Mouse (Mus musculus): Measurements from ENCODE around the gene Sipa1l1.
A peak's percentile ranks its signal among the peaks of the same experiment; 100 is the strongest.

The Sipa1l1 gene

GRCm38 (mm10) chr12:82294906-82295887 is 126.1 kb downstream of the Sipa1l1 start:
- no peak for DNase-seq (ENCODE audit: low read depth)

GRCm38 (mm10) chr12:82296276-82296675 is 127.2 kb downstream of the Sipa1l1 start:
- DNase-seq (ENCODE audit: low read depth): no peak

- DNase-seq (ENCODE audit: low read depth): no peak
These were observed 128.1 kb downstream of the Sipa1l1 start for GRCm38 (mm10) chr12:82297196-82297595.

- DNase-seq (ENCODE audit: low read depth): no peak
These were observed 129.7 kb downstream of the Sipa1l1 start for GRCm38 (mm10) chr12:82298662-82299460.

DNA sequence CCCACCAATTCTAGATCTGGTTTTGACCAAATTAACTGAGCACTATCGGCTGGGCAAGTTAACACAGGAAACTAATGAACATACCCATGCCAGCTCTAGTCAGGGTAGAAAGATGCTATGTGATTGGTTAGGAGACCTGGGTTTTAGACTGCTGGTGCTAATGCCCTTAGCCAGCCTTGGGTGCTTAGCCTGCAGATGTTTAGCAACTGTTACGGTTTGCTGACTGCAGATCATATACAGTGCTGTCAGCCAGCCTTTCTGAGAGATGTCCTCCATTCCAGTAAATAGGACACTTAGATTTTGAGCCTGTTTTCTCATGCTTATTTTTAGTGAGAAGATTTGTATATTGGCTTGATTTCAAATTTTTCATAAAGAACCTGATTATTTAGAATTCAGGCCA is 135.0 kb downstream of the Sipa1l1 start:
- DNase-seq (ENCODE audit: low read depth): no peak

DNA sequence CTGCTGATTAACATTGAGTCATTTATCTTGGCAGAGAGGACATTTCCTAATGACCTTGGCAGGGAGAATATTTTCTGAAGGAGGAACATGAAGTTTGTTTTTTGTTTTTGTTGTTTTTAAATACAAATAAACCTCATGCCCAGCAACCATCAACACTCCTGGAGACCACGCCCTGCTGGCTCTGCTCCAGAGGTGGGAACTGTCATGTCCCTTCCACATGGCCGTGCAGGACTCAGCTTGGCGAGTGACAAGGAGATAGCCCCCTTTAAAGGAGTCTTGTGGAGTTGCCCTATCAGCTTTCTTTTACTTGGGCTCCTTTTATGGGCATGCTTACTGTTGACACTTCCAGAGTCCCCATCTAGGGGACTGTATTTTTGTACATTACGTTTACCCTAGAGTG is 136.9 kb downstream of the Sipa1l1 start:
- no peak for DNase-seq (ENCODE audit: low read depth)

DNA sequence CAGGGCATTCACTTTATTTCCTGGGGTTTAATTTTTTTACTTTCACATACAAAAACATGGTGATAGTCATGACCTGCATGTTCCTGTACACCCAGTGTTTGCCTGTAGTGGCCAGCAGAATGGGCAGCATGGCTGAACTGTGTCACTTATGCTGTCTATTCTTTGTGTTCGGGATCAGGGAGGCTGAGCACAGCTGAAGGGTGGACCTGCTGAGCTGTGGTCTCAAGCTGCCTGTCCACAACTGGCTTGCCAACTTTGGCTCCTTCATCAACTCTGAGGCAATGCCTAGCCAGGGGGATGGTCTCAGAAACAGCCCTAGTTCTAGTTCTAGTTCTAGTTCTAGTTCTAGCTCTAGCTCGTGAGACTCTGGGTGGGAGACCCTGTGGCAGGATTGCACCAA is 142.5 kb downstream of the Sipa1l1 start:
- no peak for DNase-seq (ENCODE audit: low read depth)

GRCm38 (mm10) chr12:82312091-82312820 is 143.1 kb downstream of the Sipa1l1 start:
- no peak for DNase-seq (ENCODE audit: low read depth)

DNA sequence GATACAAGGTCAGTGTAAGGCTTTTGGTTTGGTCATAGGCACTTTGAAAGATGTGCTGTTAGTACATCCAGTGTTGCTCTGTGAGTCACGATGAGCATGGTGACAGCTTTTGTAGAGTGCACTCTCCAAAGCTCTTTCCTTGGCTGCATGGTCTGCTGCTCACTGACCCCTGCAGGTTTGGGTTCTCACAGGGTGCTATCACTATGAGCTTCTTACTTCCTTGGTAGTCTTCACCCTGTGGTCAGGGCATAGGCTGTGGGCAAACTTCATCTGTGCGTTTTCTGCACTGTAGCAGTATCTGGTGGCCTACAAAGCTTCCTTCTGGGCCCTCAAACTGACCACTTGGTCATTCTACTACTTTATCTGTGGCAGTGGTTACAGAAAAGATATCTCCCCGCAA is 144.0 kb downstream of the Sipa1l1 start:
- DNase-seq (ENCODE audit: low read depth): no peak

- no peak for DNase-seq (ENCODE audit: low read depth)
These were observed 150.5 kb downstream of the Sipa1l1 start for GRCm38 (mm10) chr12:82319436-82320131.

- DNase-seq (ENCODE audit: low read depth): no peak
These were observed 151.1 kb downstream of the Sipa1l1 start for GRCm38 (mm10) chr12:82320204-82320603.

DNA sequence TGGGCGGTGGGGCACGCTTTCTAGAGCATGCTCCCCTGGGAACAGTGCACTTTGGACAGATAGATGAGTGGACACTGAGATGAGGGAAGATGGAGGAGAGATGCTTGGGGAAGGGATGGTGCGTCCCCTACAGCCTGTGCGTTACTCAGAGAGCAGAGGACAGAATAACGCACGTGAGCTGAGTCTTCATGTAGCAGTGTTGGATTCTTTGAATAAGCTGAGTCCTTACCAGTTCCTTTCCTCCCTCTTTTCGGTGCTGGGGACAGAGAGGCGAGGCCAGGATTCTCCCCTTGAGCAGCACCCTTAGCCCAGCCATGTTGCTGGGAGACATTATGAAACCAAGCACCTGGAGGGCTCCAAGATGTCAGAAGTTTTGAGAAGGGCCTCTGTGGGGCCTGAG is 152.3 kb downstream of the Sipa1l1 start:
- no peak for DNase-seq (ENCODE audit: low read depth)

- DNase-seq (ENCODE audit: low read depth): no peak
These were observed 152.7 kb downstream of the Sipa1l1 start for GRCm38 (mm10) chr12:82321855-82322254.

- no peak for DNase-seq (ENCODE audit: low read depth)
These were observed 153.8 kb downstream of the Sipa1l1 start for GRCm38 (mm10) chr12:82322759-82323451.

DNA sequence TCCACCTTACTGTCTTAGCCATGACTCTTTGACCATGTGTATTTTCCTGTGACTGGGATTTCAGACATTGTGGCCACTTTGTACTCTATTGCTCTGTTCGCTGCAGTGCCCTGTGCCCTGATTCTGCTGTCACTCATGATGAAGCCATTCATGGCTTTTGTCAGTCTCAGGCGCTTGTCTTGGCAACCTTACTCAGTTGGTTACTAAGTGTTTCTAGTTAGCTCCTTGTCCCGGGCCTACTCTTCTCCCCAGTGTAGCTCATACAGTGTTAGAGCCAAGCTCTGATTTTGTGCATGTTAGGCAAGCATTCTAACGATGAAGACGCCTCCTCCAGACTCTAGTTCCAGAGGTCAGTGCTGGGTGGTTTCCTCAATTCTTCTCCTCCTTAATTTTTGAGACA is 155.5 kb downstream of the Sipa1l1 start:
- no peak for DNase-seq (ENCODE audit: low read depth)

DNA sequence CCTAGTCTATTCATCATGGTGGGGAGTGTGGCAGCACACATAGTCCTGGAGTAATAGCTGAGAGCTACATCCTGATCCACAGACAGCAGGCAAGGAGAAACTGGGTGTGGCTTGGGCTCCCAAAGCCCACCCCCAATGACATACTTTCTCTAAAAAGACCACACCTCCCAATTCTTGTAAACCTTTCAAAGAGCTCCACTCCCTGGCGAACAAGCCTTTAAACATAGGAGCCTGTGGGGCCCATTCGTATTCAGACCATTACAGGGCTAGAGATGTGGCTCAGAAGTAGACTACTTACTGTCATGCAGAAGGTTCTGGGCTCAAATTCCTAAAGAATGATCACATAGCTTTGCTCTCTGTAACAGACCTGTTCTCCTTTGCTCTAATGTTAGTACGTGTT is 156.4 kb downstream of the Sipa1l1 start:
- no peak for DNase-seq (ENCODE audit: low read depth)

- DNase-seq (ENCODE audit: low read depth): peak; percentile 20
These were observed 157.3 kb downstream of the Sipa1l1 start for GRCm38 (mm10) chr12:82326438-82326837.

DNA sequence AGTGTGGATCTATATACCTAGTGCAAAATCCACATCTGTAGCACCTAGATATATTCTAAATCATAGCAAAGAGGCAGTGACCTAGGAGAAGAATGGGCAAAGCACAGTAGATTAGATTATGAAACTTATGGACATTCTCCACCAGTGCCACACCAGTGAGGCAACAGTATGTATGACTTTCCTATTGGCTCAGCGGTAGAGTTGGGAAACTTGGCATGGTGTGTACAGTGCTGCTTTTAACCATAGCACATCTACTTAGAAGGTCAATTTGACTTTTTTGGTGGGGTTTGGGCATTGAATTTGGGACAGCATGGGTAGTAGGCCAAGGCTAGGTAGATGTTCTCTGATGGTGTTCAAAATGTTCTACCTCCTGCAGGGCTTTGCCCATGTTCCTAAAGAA is 159.0 kb downstream of the Sipa1l1 start:
- no peak for DNase-seq (ENCODE audit: low read depth)

DNA sequence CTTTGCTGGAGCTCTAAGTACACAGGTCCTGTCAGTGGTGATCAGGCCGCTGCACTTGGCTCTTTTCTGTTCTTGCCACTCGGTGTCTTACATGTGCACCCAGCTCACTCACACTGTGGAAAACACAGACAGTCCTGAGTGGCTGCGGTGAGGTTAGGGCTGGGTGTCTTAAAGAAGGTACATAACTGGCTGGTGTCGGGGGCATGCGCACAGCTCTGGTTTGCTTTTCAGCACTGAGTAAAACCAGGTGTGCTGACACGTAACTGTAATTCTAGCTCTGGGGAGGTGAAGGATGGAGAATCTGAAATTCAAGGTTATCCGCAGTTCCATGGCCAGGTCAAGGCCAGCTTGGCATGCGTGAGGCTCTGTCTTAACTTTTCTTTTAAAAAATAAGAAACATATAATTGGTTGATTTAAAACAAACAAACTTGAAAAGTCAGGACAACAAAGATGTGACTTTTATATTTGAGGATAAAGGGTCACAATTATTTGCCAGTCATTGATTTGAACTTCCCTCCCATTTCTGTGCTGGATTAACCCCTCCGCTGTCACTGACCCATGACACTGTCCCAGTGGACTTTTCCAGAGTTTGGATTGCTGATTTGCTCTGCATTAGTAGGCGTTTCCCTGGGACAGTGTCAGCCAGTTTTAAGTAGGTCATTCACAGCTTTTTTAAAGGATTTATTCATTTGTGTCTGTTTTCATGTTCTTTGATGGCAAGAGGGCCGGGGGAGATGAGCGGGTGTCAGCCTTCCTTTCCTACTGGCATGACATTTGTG is 163.9 kb downstream of the Sipa1l1 start:
- DNase-seq (ENCODE audit: low read depth): no peak

DNA sequence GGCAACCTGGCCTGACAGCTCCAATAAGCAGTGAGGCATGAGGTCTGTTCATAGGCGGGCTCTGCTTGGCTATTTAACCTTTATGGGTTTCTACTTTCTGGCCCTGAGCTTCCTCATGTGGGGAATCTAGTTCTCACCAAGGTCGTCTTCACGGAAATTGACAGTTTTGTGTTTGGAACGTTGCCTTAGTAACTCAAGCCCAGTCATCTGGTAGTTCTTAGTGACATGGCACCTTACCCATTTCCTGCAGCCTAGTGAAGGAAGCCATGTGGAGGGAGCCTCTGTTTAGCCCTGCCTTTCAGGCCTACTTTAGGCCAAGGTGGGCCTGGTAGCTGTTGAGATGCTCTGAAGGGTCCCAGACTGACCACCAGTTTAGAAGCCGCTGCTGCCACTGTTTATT is 164.9 kb downstream of the Sipa1l1 start:
- DNase-seq (ENCODE audit: low read depth): peak; percentile 11
